Mouse (Mus musculus): ENCODE data around the gene Ifna11.

GRCm38 (mm10) chr4:88867366-88867925 lies 47.7 kb downstream of the Ifna11 start:
- peak; percentile 97 for TF ChIP-seq CTCF (conservative IDR thresholded peaks at IDR 0.05; ENCODE audit: insufficient read depth, insufficient read length, low read depth, low read length)
- no peak for TF ChIP-seq POLR2A (IDR thresholded peaks at IDR 0.05; ENCODE audit: low read depth, low read length)

Data from kidney, adult 2 months (tissue).